Mouse (Mus musculus) embryonic facial prominence, embryonic 11.5 days (tissue): ENCODE measurements around the gene Arglu1. TPM values are rescaled to one million over a fixed set of nuclear protein-coding genes. Genes with fewer than 3 reads are reported as not detected.

Source experiments
- ATAC-seq: fragments of 200-750 bp; cut with Nextera tagmentation; replicated peaks from 2 replicates; pipeline ENCODE4 v1.8.0; 2017; ENCODE audit warnings: low read depth; ENCODE audit not compliant: insufficient number of reproducible peaks, low FRiP score, low TSS enrichment
- DNase-seq: peaks from one replicate; pipeline ENCODE4 v3.0.0-alpha.2; 2015; ENCODE audit warnings: low spot score
- H3K27ac ChIP-seq: fragments of 300-500 bp; sonication (generic); replicated peaks from 2 replicates; pipeline ENCODE4 v1.5.1; 2014; ENCODE audit warnings: mild to moderate bottlenecking, low read depth, low read length, control low read depth
- H3K27me3 ChIP-seq: fragments of 300-500 bp; sonication (generic); 2 replicates; pipeline ENCODE4 v1.6.1; 2014; ENCODE audit warnings: mild to moderate bottlenecking, low read length, moderate library complexity, mixed read lengths; ENCODE audit not compliant: control insufficient read depth, insufficient read depth
- H3K36me3 ChIP-seq: fragments of 300-500 bp; sonication (generic); replicated peaks from 2 replicates; pipeline ENCODE4 v1.6.1; 2014; ENCODE audit warnings: low read depth, mild to moderate bottlenecking, low read length, moderate library complexity, mixed read lengths; ENCODE audit not compliant: control insufficient read depth, insufficient read depth
- H3K4me1 ChIP-seq: fragments of 300-500 bp; sonication (generic); 2 replicates; pipeline ENCODE4 v1.6.1; 2014; ENCODE audit warnings: low read length, mixed read lengths; ENCODE audit not compliant: control insufficient read depth, insufficient read depth
- H3K4me2 ChIP-seq: fragments of 300-500 bp; sonication (generic); 2 replicates; pipeline ENCODE4 v1.6.1; 2014; ENCODE audit warnings: low read depth, mild to moderate bottlenecking, control low read depth, low read length, moderate library complexity
- H3K4me3 ChIP-seq: fragments of 300-500 bp; sonication (generic); 2 replicates; pipeline ENCODE4 v1.5.1; 2014; ENCODE audit warnings: low read depth, low read length, control low read depth
- H3K9ac ChIP-seq: fragments of 300-500 bp; sonication (generic); replicated peaks from 2 replicates; pipeline ENCODE4 v1.6.1; 2014; ENCODE audit warnings: mild to moderate bottlenecking, control low read depth, low read length
- H3K9me3 ChIP-seq: fragments of 300-500 bp; sonication (generic); replicated peaks from 2 replicates; pipeline ENCODE4 v1.6.1; 2016; ENCODE audit warnings: mild to moderate bottlenecking, low read length, inconsistent platforms, mixed read lengths; ENCODE audit not compliant: control insufficient read depth
- WGBS: fragments of 180-500 bp; shearing (Covaris S2); extraction: QIAGEN DNeasy Blood & Tissue Kit; methylation state at CpG from one replicate; pipeline ENCODE4 v1.1.7; 2014; 5-methylcytosine and 5-hydroxymethylcytosine counted together
- polyA plus RNA-seq: library from polyadenylated mRNA; unstranded; fragments of >200 nt; fragmentation: Nextera tagmentation; extraction: Ambion mirVana; gene quantifications from 2 replicates; pipeline ENCODE4 v1.2.1, GENCODE M21; 2014

The Arglu1 gene
- polyA plus RNA-seq = 148 and 156 TPM in 2 replicates

DNA sequence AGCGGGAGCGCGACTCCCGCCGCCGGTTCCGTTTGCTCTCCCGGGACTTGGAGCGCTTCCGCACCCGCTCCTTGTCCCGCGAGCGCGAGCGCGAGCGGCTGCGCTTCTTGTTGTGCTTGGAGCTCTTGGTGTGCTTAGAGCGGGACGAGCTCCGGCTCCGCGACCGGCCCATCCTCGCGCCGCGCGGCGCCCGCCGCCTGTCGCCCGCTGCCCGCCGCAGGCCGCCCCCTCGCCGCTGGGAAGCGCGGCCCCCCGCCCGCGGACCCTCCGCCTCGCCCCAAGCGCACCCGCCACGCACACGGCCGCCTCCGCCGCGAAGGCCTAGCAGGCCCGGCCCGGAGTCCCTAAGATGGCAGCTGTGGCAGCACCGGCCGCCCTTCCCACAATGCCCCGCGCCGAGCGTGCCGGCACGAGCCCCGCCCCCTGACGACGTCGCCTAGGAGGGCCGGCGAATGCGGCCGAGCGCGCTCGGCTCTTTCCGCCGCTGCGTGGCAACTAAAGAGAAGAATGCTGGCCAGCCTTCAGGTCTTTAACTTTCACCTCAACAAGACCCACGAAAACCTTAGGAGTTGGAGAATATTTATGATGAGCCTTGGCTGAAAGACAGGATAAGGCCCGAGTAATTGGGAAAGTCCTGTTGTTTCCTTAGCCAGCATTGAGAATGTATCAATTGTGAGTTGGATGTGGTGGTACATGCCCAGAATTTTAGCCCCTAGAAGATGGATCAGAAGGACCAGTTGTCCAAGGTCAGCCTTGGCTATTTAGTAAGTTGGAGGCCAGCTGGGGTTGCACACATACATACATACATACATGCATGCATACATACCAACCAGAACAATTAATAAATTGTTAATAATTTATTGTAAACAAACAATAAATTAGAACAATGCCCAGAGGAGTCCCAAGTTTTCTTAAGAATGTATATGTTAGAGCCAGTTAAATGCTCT is at the start of gene Arglu1:
Gene Arglu1 (minus strand): TSS at position 376 of the 947 bp plus-strand sequence.
- peak within 1 kb of the TSS; percentile 75 for H3K4me2 ChIP-seq
- H3K9me3 ChIP-seq = no peaks in the 10 kb centered on the region
- peak within 1 kb of the TSS; percentile 94 for H3K4me3 ChIP-seq
- WGBS = under 1% methylated on average over 70 of the region's 81 CpGs
- DNase-seq = peak; percentile 97
- no peaks in the 10 kb centered on the region for H3K27me3 ChIP-seq
- H3K4me1 ChIP-seq = peaks cover 7% of the 10 kb centered on the region
- no peaks in the 10 kb centered on the region for H3K36me3 ChIP-seq
- H3K27ac ChIP-seq = peak within 1 kb of the TSS; percentile 96
- ATAC-seq = peak; percentile 88
- peak within 1 kb of the TSS; percentile 100 for H3K9ac ChIP-seq

DNA sequence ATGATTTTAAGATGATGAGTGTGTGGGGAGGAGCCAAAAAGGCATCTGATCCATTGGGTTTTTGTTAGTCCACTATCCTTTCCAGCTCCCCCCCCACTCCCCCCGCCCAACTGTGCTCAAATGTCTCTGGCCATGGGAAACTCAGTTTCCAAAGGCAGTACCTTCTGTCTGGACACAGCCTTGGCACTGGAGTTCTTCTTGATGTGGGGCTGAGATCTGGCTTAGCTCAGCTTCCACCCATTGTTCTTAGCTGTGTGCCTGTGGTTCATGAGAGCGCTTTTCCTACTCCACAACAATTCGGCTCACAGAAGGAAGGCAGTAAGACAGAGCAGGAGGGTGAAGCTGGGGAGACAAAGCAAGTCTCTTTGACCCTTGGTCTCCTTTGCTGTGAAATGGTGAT is 47.0 kb upstream of the Arglu1 start:
- Histone ChIP-seq H3K36me3 (no peaks in the 10 kb centered on the region), H3K4me3 (no peak overlapping the region), H3K4me1 (no peaks in the 10 kb centered on the region), H3K9ac (no peak overlapping the region), H3K4me2 (no peak overlapping the region), H3K27me3 (no peaks in the 10 kb centered on the region), H3K9me3 (no peaks in the 10 kb centered on the region), H3K27ac (no peak overlapping the region)
- ATAC-seq (no peak), DNase-seq (no peak)
- 80% methylated on average over 3 of the region's 3 CpGs for WGBS

DNA sequence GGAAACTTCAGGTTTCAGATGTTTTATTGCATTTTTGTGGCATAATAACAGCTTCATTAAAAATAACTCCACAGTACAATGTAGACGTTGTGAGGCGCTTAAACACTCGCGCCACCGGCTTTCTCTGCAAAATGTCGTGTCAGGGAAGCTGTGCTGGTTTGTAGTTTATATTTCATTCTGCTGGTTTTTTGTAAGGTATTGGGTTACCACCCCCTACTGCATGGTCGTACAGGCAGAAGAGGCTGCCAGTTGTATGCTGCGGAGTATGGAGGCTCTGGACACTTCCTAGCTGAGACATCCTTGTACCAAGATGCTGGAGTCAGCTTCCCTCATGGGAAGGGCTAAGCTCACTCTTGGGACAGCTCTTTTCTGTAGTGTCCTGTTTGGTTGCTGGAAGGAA is 46.5 kb upstream of the Arglu1 start:
- no peak overlapping the region for H3K4me3 ChIP-seq
- H3K27me3 ChIP-seq = no peaks in the 10 kb centered on the region
- H3K27ac ChIP-seq = no peak overlapping the region
- H3K9me3 ChIP-seq = no peaks in the 10 kb centered on the region
- DNase-seq = peak; percentile 4
- 65% methylated on average over 8 of the region's 8 CpGs for WGBS
- no peaks in the 10 kb centered on the region for H3K4me1 ChIP-seq
- H3K36me3 ChIP-seq = no peaks in the 10 kb centered on the region
- no peak overlapping the region for H3K4me2 ChIP-seq
- H3K9ac ChIP-seq = no peak overlapping the region
- ATAC-seq = no peak

DNA sequence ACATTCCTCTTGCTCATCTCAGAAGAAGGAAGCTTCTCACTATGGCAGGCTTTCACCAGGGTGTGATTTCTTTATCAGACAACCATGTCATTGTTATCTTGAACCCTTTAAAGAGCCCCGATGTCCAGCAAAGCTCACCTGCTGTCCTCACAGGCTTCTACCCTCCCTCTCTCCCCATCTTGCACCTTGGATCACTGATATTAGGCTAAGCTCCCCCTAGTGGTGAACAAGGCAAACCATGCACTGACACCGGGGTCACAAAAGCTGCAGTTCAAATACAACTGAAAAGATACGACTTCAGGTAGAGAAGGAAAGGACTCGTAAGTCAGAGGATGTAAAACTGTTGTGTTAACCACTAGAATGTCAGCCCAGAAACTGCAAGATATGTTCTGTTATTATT is 43.5 kb upstream of the Arglu1 start:
- WGBS = 30% methylated on average over 4 of the region's 4 CpGs
- H3K4me2 ChIP-seq = no peak overlapping the region
- peak; percentile 69 for DNase-seq

DNA sequence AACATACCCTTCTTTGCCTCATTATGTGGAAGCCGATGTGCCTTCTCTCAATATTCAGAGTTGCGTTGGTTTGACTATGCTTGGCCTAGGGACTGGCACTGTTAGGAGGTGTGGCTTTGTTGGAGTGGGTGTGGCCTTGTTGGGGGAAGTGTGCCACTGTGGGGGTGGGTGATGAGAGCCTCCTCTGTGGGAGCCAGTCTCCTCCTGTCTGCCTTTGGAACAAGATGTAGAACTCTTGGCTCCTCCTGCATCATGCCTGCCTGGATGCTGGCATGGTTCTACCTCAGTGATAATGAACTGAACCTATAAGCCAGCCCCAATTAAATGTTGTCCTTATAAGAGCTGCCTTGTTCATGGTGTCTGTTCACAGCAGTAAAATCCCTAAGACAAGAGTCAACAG is 38.3 kb upstream of the Arglu1 start:
- ATAC-seq (no peak), DNase-seq (no peak)
- no peaks in the 10 kb centered on the region for H3K27me3 ChIP-seq
- no peaks in the 10 kb centered on the region for H3K9me3 ChIP-seq
- H3K9ac ChIP-seq = no peak overlapping the region
- H3K4me2 ChIP-seq = no peak overlapping the region
- no peak overlapping the region for H3K27ac ChIP-seq
- H3K4me1 ChIP-seq = no peaks in the 10 kb centered on the region
- WGBS = 98% methylated on average over 2 of the region's 2 CpGs
- no peak overlapping the region for H3K4me3 ChIP-seq
- no peaks in the 10 kb centered on the region for H3K36me3 ChIP-seq

More for the DNA sequence above, 43.5 kb upstream of the Arglu1 start:
- Histone ChIP-seq H3K27ac (no peak overlapping the region), H3K9ac (no peak overlapping the region), H3K9me3 (no peaks in the 10 kb centered on the region), H3K4me1 (no peaks in the 10 kb centered on the region), H3K4me3 (no peak overlapping the region), H3K36me3 (no peaks in the 10 kb centered on the region), H3K27me3 (no peaks in the 10 kb centered on the region)
- no peak for ATAC-seq

DNA sequence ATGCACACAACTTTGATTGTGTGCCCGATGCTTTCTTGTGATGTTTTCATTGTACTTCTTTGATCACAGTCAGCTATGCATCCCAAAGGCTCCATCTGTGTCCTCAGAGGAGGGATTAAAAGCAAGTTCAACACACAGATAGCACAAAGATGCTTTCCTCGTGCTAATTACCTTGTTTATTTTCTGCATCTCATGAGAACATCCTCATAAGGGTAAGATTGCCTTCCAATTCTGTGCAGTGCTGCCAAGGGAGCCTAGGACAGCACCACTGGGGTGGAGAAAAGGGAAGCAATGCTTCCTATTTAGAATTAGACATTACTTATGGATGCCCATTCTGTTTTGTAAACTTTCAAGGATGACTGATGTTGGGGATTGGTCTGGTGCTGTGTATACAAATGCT is 36.2 kb upstream of the Arglu1 start:
- H3K4me1 ChIP-seq = no peaks in the 10 kb centered on the region
- no peak for DNase-seq
- no peak for ATAC-seq
- H3K9ac ChIP-seq = no peak overlapping the region
- no peak overlapping the region for H3K4me2 ChIP-seq
- H3K36me3 ChIP-seq = no peaks in the 10 kb centered on the region
- no peak overlapping the region for H3K27ac ChIP-seq
- no peak overlapping the region for H3K4me3 ChIP-seq
- 63% methylated on average over 2 of the region's 2 CpGs for WGBS
- H3K9me3 ChIP-seq = no peaks in the 10 kb centered on the region
- H3K27me3 ChIP-seq = no peaks in the 10 kb centered on the region

DNA sequence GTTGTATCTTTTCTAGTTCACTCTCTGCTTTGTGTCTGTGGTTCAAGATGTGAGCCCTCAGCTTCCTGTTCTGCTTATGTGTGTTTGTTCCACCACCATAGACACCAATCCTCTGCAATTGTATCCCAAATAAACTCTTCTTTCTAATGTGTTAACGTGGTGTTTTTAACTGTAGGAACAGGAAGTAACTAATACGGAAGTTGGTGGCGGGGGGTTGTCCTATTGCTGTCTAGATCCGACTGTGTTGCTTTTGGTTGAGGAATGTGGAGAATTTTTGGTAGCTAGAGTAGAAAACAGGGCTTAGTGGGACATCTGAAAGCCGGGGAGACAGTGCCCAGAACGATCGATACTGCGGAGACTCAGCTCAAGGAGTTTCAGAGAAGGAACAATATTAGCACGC is 14.5 kb upstream of the Arglu1 start:
- Histone ChIP-seq H3K27ac (no peak overlapping the region), H3K4me3 (no peak overlapping the region), H3K4me1 (no peaks in the 10 kb centered on the region), H3K9me3 (no peaks in the 10 kb centered on the region), H3K27me3 (no peaks in the 10 kb centered on the region), H3K4me2 (no peak overlapping the region), H3K9ac (no peak overlapping the region), H3K36me3 (no peaks in the 10 kb centered on the region)
- 75% methylated on average over 9 of the region's 9 CpGs for WGBS
- DNase-seq = no peak
- no peak for ATAC-seq

DNA sequence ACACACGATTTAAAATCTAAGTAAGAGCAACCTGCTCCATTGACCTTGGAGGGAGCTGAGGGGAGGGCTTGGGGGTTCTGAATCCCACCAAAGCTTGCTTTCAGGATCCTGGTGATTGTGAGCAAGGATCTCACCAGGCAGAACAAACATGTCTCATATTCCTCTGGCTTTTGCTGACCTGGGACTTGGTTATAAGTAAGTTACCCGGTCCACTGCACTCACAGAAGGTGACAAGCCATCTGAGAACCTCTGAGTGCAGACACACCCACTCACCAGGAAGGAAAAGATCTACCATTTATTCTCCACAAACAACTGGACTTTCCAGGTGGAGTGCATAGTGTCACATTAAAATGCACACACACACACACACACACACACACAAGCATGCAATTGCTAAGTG is 13.3 kb upstream of the Arglu1 start:
- Histone ChIP-seq H3K4me3 (no peak overlapping the region), H3K4me2 (no peak overlapping the region), H3K27ac (no peak overlapping the region), H3K9ac (no peak overlapping the region), H3K36me3 (no peaks in the 10 kb centered on the region), H3K9me3 (no peaks in the 10 kb centered on the region), H3K27me3 (no peaks in the 10 kb centered on the region), H3K4me1 (no peaks in the 10 kb centered on the region)
- DNase-seq = no peak
- no peak for ATAC-seq
- 72% methylated on average over 2 of the region's 2 CpGs for WGBS
